Comparison of ENCODE assay signal across 12 mouse cellular contexts in the genomic region with DNA sequence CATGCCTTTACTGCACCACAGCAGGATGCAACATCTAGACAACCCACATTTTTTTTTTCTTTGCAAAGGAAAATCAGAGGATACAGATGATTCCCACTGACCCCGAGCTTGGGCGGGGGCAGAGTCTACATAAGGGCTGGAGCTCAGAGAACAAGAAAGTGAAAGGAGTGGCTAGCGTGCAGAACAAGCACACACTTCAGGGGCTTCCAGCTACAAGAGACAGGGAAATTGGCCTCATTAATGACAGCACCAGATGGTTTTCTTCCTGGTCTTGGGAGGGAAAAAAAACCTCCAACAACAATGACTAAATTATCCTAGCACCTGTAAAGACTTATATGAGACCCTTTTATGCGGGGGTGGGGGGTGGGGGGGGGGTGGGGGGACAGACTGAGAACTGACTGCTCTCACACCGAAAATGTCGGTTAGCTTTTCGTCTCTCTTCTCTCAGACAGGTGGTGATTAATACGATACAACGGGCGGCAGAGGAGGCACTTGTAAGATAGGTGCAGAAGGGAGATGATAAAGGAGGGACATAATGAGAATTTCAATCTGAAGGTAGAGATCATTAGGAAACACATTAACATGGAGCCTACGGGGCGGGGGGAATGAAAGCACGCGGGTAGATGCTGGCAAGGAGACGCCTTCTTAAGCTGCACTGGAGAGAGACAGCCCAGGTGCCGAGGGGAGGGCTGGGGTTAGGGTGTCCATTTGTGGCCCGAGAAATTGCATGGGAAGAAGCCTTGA.
DNase-seq lines count a peak whose midpoint lies in the region; ATAC-seq and TF ChIP-seq lines count a peak whose summit lies in the region.
"Had no signal": no experiment of that assay in that cellular context is flagged by ENCODE, and none has a peak within 500 bp of the region (broad histone marks: within the 10 kb centered on the region; RNA-seq: fewer than 3 reads in every experiment).

No protein-coding gene starts in this region.

- H3K4me2 ChIP-seq in kidney, embryonic 15.5 days, result peak overlapping the region; percentile 37
- H3K4me2 ChIP-seq in forebrain, embryonic 12.5 days, result peak overlapping the region; percentile 34
- peak overlapping the region; percentile 27; the same call in 1 of the 2 replicates for H3K4me2 ChIP-seq in intestine, postnatal 0 days (replicated peaks; ENCODE audit: low read depth)
- H3K4me2 ChIP-seq: liver, embryonic 12.5 days had no signal

- WGBS in kidney, embryonic 15.5 days, result 11% methylated on average over 17 of the region's 17 CpGs
- 37% methylated on average over 17 of the region's 17 CpGs for WGBS in kidney, adult 2 months
- WGBS in forebrain, embryonic 12.5 days, result 24% methylated on average over 17 of the region's 17 CpGs
- 20% methylated on average over 17 of the region's 17 CpGs for WGBS in intestine, postnatal 0 days

- H3K4me3 ChIP-seq in kidney, embryonic 15.5 days (replicated peaks), result no peak overlapping the region
- H3K4me3 ChIP-seq in kidney, adult 2 months (ENCODE audit: insufficient read depth, low read depth, low read length), result no peak overlapping the region
- H3K4me3 ChIP-seq in forebrain, embryonic 12.5 days (replicated peaks), result no peak overlapping the region
- H3K4me3 ChIP-seq in intestine, postnatal 0 days (ENCODE audit: low read depth, low read length), result no peak overlapping the region
- H3K4me3 ChIP-seq: liver, embryonic 12.5 days had no signal

- no peak for DNase-seq in kidney, adult 2 months
- DNase-seq in retina, embryonic 14.5 days (ENCODE audit: low spot score), result peak; percentile 53
- DNase-seq in Muller cell, postnatal 12 days (ENCODE audit: inconsistent ontology term), result no peak
- no peak for DNase-seq in lung, postnatal 36 days
- DNase-seq: cerebellum, postnatal 36 days; kidney, postnatal 4 days; spleen, adult 18-20 months; thymus, postnatal 25 days had no signal

- H3K4me1 ChIP-seq in kidney, embryonic 15.5 days, result peaks cover 30% of the 10 kb centered on the region
- H3K4me1 ChIP-seq in kidney, adult 2 months (ENCODE audit: control insufficient read depth, insufficient read depth, low read length), result no peaks in the 10 kb centered on the region
- peaks cover 35% of the 10 kb centered on the region for H3K4me1 ChIP-seq in forebrain, embryonic 12.5 days
- peaks cover 3% of the 10 kb centered on the region; the same call in 1 of the 2 replicates for H3K4me1 ChIP-seq in intestine, postnatal 0 days (replicated peaks; ENCODE audit: control insufficient read depth, insufficient read depth, low read length)
- H3K4me1 ChIP-seq: liver, embryonic 12.5 days had no signal

- peaks cover 6% of the 10 kb centered on the region for H3K27me3 ChIP-seq in kidney, embryonic 15.5 days
- no peaks in the 10 kb centered on the region for H3K27me3 ChIP-seq in kidney, adult 2 months (replicated peaks; ENCODE audit: control insufficient read depth, insufficient read depth, low read length)
- H3K27me3 ChIP-seq in forebrain, embryonic 12.5 days, result peaks cover 13% of the 10 kb centered on the region
- H3K27me3 ChIP-seq in intestine, postnatal 0 days (replicated peaks; ENCODE audit: control insufficient read depth, insufficient read depth, low read length), result no peaks in the 10 kb centered on the region

- TF ChIP-seq CTCF in kidney, adult 2 months (conservative IDR thresholded peaks at IDR 0.05; ENCODE audit: insufficient read depth, insufficient read length, low read depth, low read length), result no peak
- no peak for TF ChIP-seq CTCF in intestine, postnatal 0 days (IDR thresholded peaks at IDR 0.05; ENCODE audit: low read depth)

- no peak overlapping the region; the same call in 1 of the 2 replicates for H3K27ac ChIP-seq in kidney, embryonic 15.5 days
- H3K27ac ChIP-seq in kidney, adult 2 months (ENCODE audit: insufficient read depth, low read depth, low read length), result no peak overlapping the region
- H3K27ac ChIP-seq in forebrain, embryonic 12.5 days, result 0 out of 2 replicates have a peak overlapping the region, but pooled peaks have one; percentile 19
- H3K27ac ChIP-seq in intestine, postnatal 0 days (ENCODE audit: low read depth, low read length), result no peak overlapping the region
- H3K27ac ChIP-seq: liver, embryonic 12.5 days had no signal

- peak; percentile 26; the same call in 1 of the 2 replicates for ATAC-seq in kidney, embryonic 15.5 days (replicated peaks; ENCODE audit: low FRiP score)
- ATAC-seq in forebrain, embryonic 12.5 days (ENCODE audit: low FRiP score), result peak; percentile 21; the same call in 1 of the 2 replicates
- ATAC-seq in intestine, postnatal 0 days, result no peak
- ATAC-seq: liver, embryonic 12.5 days had no signal

- no peak for TF ChIP-seq POLR2A in kidney, adult 2 months (IDR thresholded peaks at IDR 0.05; ENCODE audit: low read depth, low read length)

- no peaks in the 10 kb centered on the region for H3K9me3 ChIP-seq in kidney, embryonic 15.5 days (replicated peaks)
- H3K9me3 ChIP-seq in forebrain, embryonic 12.5 days, result no peaks in the 10 kb centered on the region
- H3K9me3 ChIP-seq in intestine, postnatal 0 days (ENCODE audit: control insufficient read depth), result no peaks in the 10 kb centered on the region
- H3K9me3 ChIP-seq: liver, embryonic 12.5 days had no signal

- no peaks in the 10 kb centered on the region for H3K36me3 ChIP-seq in kidney, embryonic 15.5 days
- no peaks in the 10 kb centered on the region for H3K36me3 ChIP-seq in kidney, adult 2 months (ENCODE audit: control insufficient read depth, insufficient read depth, low read length)
- no peaks in the 10 kb centered on the region for H3K36me3 ChIP-seq in forebrain, embryonic 12.5 days (replicated peaks)
- no peaks in the 10 kb centered on the region for H3K36me3 ChIP-seq in intestine, postnatal 0 days (ENCODE audit: control insufficient read depth, insufficient read depth)
- H3K36me3 ChIP-seq: liver, embryonic 12.5 days had no signal

- no peak overlapping the region for H3K9ac ChIP-seq in kidney, embryonic 15.5 days
- no peak overlapping the region for H3K9ac ChIP-seq in forebrain, embryonic 12.5 days
- no peak overlapping the region for H3K9ac ChIP-seq in intestine, postnatal 0 days (ENCODE audit: low read depth, low read length)
- H3K9ac ChIP-seq: liver, embryonic 12.5 days had no signal
